Mouse (Mus musculus): ENCODE measurements around the gene Ablim2. TPM values are rescaled to one million over a fixed set of nuclear protein-coding genes. Genes with fewer than 3 reads are reported as not detected.
A peak's percentile ranks its signal among the peaks of the same experiment; 100 is the strongest.

Gene Ablim2
- polyA plus RNA-seq, 1 experiment, result 5.8 TPM

GRCm38 (mm10) chr5:35903456-35903855 is 145.8 kb downstream of the Ablim2 start:
- 79% methylated on average over 8 of the region's 8 CpGs for WGBS
- no peak for TF ChIP-seq POLR2A (IDR thresholded peaks at IDR 0.05; ENCODE audit: low read depth, low read length)
- no peak for TF ChIP-seq CTCF (conservative IDR thresholded peaks at IDR 0.05; ENCODE audit: insufficient read depth, insufficient read length, low read depth, low read length)
- no peaks in the 10 kb centered on the region for H3K27me3 ChIP-seq (replicated peaks; ENCODE audit: control insufficient read depth, insufficient read depth, low read length)
- DNase-seq, result no peak
- H3K36me3 ChIP-seq (ENCODE audit: control insufficient read depth, insufficient read depth, low read length), result no peaks in the 10 kb centered on the region
- no peak overlapping the region for H3K4me3 ChIP-seq (ENCODE audit: insufficient read depth, low read depth, low read length)
- peaks cover 29% of the 10 kb centered on the region for H3K4me1 ChIP-seq (ENCODE audit: control insufficient read depth, insufficient read depth, low read length)
- H3K27ac ChIP-seq (ENCODE audit: insufficient read depth, low read depth, low read length), result no peak overlapping the region

GRCm38 (mm10) chr5:35905283-35905682 is 147.6 kb downstream of the Ablim2 start:
- H3K36me3 ChIP-seq (ENCODE audit: control insufficient read depth, insufficient read depth, low read length), result no peaks in the 10 kb centered on the region
- H3K27ac ChIP-seq (ENCODE audit: insufficient read depth, low read depth, low read length), result no peak overlapping the region
- H3K27me3 ChIP-seq (replicated peaks; ENCODE audit: control insufficient read depth, insufficient read depth, low read length), result no peaks in the 10 kb centered on the region
- peaks cover 38% of the 10 kb centered on the region for H3K4me1 ChIP-seq (ENCODE audit: control insufficient read depth, insufficient read depth, low read length)
- H3K4me3 ChIP-seq (ENCODE audit: insufficient read depth, low read depth, low read length), result no peak overlapping the region
- DNase-seq, result no peak
- TF ChIP-seq CTCF (conservative IDR thresholded peaks at IDR 0.05; ENCODE audit: insufficient read depth, insufficient read length, low read depth, low read length) (no peak), POLR2A (IDR thresholded peaks at IDR 0.05; ENCODE audit: low read depth, low read length) (no peak)
- 52% methylated on average over 8 of the region's 8 CpGs for WGBS

- TF ChIP-seq POLR2A (IDR thresholded peaks at IDR 0.05; ENCODE audit: low read depth, low read length) (no peak), CTCF (conservative IDR thresholded peaks at IDR 0.05; ENCODE audit: insufficient read depth, insufficient read length, low read depth, low read length) (no peak)
- H3K36me3 ChIP-seq (ENCODE audit: control insufficient read depth, insufficient read depth, low read length), result no peaks in the 10 kb centered on the region
- WGBS, result 61% methylated on average over 4 of the region's 4 CpGs
- no peak overlapping the region for H3K4me3 ChIP-seq (ENCODE audit: insufficient read depth, low read depth, low read length)
- H3K27ac ChIP-seq (ENCODE audit: insufficient read depth, low read depth, low read length), result no peak overlapping the region; the same call in none of the 2 replicates
- DNase-seq, result no peak
- no peaks in the 10 kb centered on the region for H3K27me3 ChIP-seq (replicated peaks; ENCODE audit: control insufficient read depth, insufficient read depth, low read length)
- H3K4me1 ChIP-seq (ENCODE audit: control insufficient read depth, insufficient read depth, low read length), result peaks cover 32% of the 10 kb centered on the region
Observed at GRCm38 (mm10) chr5:35907090-35907489, 149.4 kb downstream of the Ablim2 start.

- 7% methylated on average over 15 of the region's 15 CpGs for WGBS
- Histone ChIP-seq H3K4me3 (ENCODE audit: insufficient read depth, low read depth, low read length) (no peak overlapping the region), H3K4me1 (ENCODE audit: control insufficient read depth, insufficient read depth, low read length) (peaks cover 32% of the 10 kb centered on the region), H3K27me3 (replicated peaks; ENCODE audit: control insufficient read depth, insufficient read depth, low read length) (no peaks in the 10 kb centered on the region), H3K27ac (ENCODE audit: insufficient read depth, low read depth, low read length) (peak overlapping the region; percentile 59), H3K36me3 (ENCODE audit: control insufficient read depth, insufficient read depth, low read length) (no peaks in the 10 kb centered on the region)
- peak; percentile 96 for DNase-seq
- TF ChIP-seq POLR2A (IDR thresholded peaks at IDR 0.05; ENCODE audit: low read depth, low read length), result no peak
- no peak for TF ChIP-seq CTCF (conservative IDR thresholded peaks at IDR 0.05; ENCODE audit: insufficient read depth, insufficient read length, low read depth, low read length)
Observed at GRCm38 (mm10) chr5:35907633-35908426, 150.2 kb downstream of the Ablim2 start.

- no peaks in the 10 kb centered on the region for H3K36me3 ChIP-seq (ENCODE audit: control insufficient read depth, insufficient read depth, low read length)
- peak overlapping the region; percentile 55 for H3K27ac ChIP-seq (ENCODE audit: insufficient read depth, low read depth, low read length)
- H3K4me1 ChIP-seq (ENCODE audit: control insufficient read depth, insufficient read depth, low read length), result peaks cover 32% of the 10 kb centered on the region
- 32% methylated on average over 13 of the region's 13 CpGs for WGBS
- TF ChIP-seq CTCF (conservative IDR thresholded peaks at IDR 0.05; ENCODE audit: insufficient read depth, insufficient read length, low read depth, low read length) (no peak), POLR2A (IDR thresholded peaks at IDR 0.05; ENCODE audit: low read depth, low read length) (no peak)
- H3K27me3 ChIP-seq (replicated peaks; ENCODE audit: control insufficient read depth, insufficient read depth, low read length), result no peaks in the 10 kb centered on the region
- no peak overlapping the region for H3K4me3 ChIP-seq (ENCODE audit: insufficient read depth, low read depth, low read length)
- peak; percentile 78 for DNase-seq
Observed at GRCm38 (mm10) chr5:35908626-35909443, 151.2 kb downstream of the Ablim2 start.

GRCm38 (mm10) chr5:35915629-35916300 is 158.1 kb downstream of the Ablim2 start:
- Histone ChIP-seq H3K27ac (ENCODE audit: insufficient read depth, low read depth, low read length) (no peak overlapping the region), H3K36me3 (ENCODE audit: control insufficient read depth, insufficient read depth, low read length) (no peaks in the 10 kb centered on the region), H3K4me1 (ENCODE audit: control insufficient read depth, insufficient read depth, low read length) (0 out of 2 replicates have a peak, but pooled peaks cover 4% of the 10 kb centered on the region), H3K4me3 (ENCODE audit: insufficient read depth, low read depth, low read length) (no peak overlapping the region), H3K27me3 (replicated peaks; ENCODE audit: control insufficient read depth, insufficient read depth, low read length) (no peaks in the 10 kb centered on the region)
- no peak for DNase-seq
- 74% methylated on average over 12 of the region's 12 CpGs for WGBS
- no peak for TF ChIP-seq CTCF (conservative IDR thresholded peaks at IDR 0.05; ENCODE audit: insufficient read depth, insufficient read length, low read depth, low read length)
- TF ChIP-seq POLR2A (IDR thresholded peaks at IDR 0.05; ENCODE audit: low read depth, low read length), result no peak
